ENCODE assay signal across 9 mouse cellular contexts in the genomic region with DNA sequence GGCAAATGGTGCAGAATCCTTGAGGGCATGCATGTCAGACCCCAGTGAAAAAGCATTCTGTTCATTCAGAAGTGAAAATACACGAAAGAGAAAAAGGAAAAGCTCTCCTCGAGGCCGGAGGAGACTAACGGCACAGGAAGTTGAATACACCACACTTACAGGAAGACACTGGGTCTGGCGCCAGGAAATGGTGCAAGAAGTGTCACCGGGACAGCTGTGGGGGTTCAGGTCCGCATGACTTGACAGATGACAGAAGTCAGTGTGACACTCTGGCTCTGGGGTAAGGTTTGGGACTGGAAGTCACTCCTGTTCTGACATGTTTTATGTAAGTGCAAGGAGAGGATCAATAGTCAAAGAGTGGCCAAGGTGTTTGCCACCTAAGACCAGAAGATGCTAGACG. TPM values are rescaled to one million over a fixed set of nuclear protein-coding genes. Genes with fewer than 3 reads are reported as not detected.
DNase-seq lines count a peak whose midpoint lies in the region; ATAC-seq lines count a peak whose summit lies in the region.
"Had no signal": no experiment of that assay in that cellular context is flagged by ENCODE, and none has a peak within 500 bp of the region (broad histone marks: within the 10 kb centered on the region; RNA-seq: fewer than 3 reads in every experiment).

No protein-coding gene starts in this region.

- no peaks in the 10 kb centered on the region for H3K27me3 ChIP-seq in lung, embryonic 15.5 days
- no peaks in the 10 kb centered on the region for H3K27me3 ChIP-seq in forebrain, embryonic 12.5 days

- peak; percentile 3 for DNase-seq in ovary, postnatal 36 days (ENCODE audit: low spot score)
- no peak for DNase-seq in ovary, adult 18-20 months (ENCODE audit: low spot score)
- DNase-seq in heart, postnatal 14 days, result peak; percentile 42 to 51
- DNase-seq in thymus, postnatal 14 days, result peak; percentile 78
- no peak for DNase-seq in gastrocnemius, adult 8-10 months (ENCODE audit: low spot score in 2 of 2)
- no peak for DNase-seq in c-Kit-positive CD71-positive TER-119-positive erythroid progenitor cells, embryonic 14.5 days (ENCODE audit: low spot score)
- DNase-seq: cerebellum, adult 9-11 months had no signal

- no peak for ATAC-seq in lung, embryonic 15.5 days (ENCODE audit: borderline replicate concordance, extremely low read depth, low FRiP score, low TSS enrichment)
- ATAC-seq in forebrain, embryonic 12.5 days (ENCODE audit: low FRiP score), result no peak

- 36% methylated on average over 8 of the region's 8 CpGs for whole genome bisulfite sequencing in lung, embryonic 15.5 days
- 77% methylated on average over 8 of the region's 8 CpGs for WGBS in forebrain, embryonic 12.5 days

- H3K36me3 ChIP-seq in lung, embryonic 15.5 days, result no peaks in the 10 kb centered on the region
- H3K36me3 ChIP-seq in forebrain, embryonic 12.5 days (replicated peaks), result no peaks in the 10 kb centered on the region

- H3K4me3 ChIP-seq in lung, embryonic 15.5 days, result no peak overlapping the region
- H3K4me3 ChIP-seq in forebrain, embryonic 12.5 days (replicated peaks), result no peak overlapping the region

- peaks cover 28% of the 10 kb centered on the region for H3K4me1 ChIP-seq in lung, embryonic 15.5 days
- 0 out of 2 replicates have a peak, but pooled peaks cover 3% of the 10 kb centered on the region for H3K4me1 ChIP-seq in forebrain, embryonic 12.5 days

- H3K4me2 ChIP-seq in lung, embryonic 15.5 days, result no peak overlapping the region
- no peak overlapping the region for H3K4me2 ChIP-seq in forebrain, embryonic 12.5 days

- no peaks in the 10 kb centered on the region for H3K9me3 ChIP-seq in lung, embryonic 15.5 days
- H3K9me3 ChIP-seq in forebrain, embryonic 12.5 days, result no peaks in the 10 kb centered on the region

- H3K27ac ChIP-seq in lung, embryonic 15.5 days, result peak overlapping the region; percentile 56; the same call in 1 of the 2 replicates
- H3K27ac ChIP-seq in forebrain, embryonic 12.5 days, result no peak overlapping the region

- intact Hi-C loops in heart, postnatal 14 days (cut with DNase I), result no loop called here

- H3K9ac ChIP-seq in lung, embryonic 15.5 days, result no peak overlapping the region
- no peak overlapping the region for H3K9ac ChIP-seq in forebrain, embryonic 12.5 days

RNA-seq across cellular contexts. Expression of gene Stk32c, which starts 11.6 kb away (rescaled TPM):
- 1 to 10 TPM; 1.8 to 2.7 TPM for total RNA-seq in heart, postnatal 14 days (2021)
- 0.22 TPM in 1 of 2 replicates, not detected in the other for polyA plus RNA-seq in lung, embryonic 15.5 days (2015; fragmentation: Nextera tagmentation; extraction: Ambion mirVana)
- polyA plus RNA-seq in forebrain, embryonic 12.5 days (2016; fragmentation: Nextera tagmentation; extraction: Ambion mirVana), result 0.46 and 0.62 TPM in 2 replicates
- under 1 TPM in 2 of 4 experiments, not detected in 2; 0.13 to 0.20 TPM for total RNA-seq in gastrocnemius, adult 8-10 months (2022)

RNA-seq across cellular contexts. Expression of gene Lrrc27, which starts 11.9 kb away (rescaled TPM):
- 10 to 100 TPM; 17.6 to 20.8 TPM for total RNA-seq in heart, postnatal 14 days (2021)
- polyA plus RNA-seq in lung, embryonic 15.5 days (2015; fragmentation: Nextera tagmentation; extraction: Ambion mirVana), result 2.6 and 3.1 TPM in 2 replicates
- polyA plus RNA-seq in forebrain, embryonic 12.5 days (2016; fragmentation: Nextera tagmentation; extraction: Ambion mirVana), result 5.1 and 6.0 TPM in 2 replicates
- 1 to 10 TPM; 1.2 to 2.8 (median 2.2) TPM for total RNA-seq in gastrocnemius, adult 8-10 months (2022)

RNA-seq across cellular contexts. Expression of gene Pwwp2b, which starts 23.6 kb away (rescaled TPM):
- total RNA-seq in heart, postnatal 14 days (2021), result 1 to 10 TPM; 8.7 to 9.8 TPM
- 14.9 and 15.4 TPM in 2 replicates for polyA plus RNA-seq in lung, embryonic 15.5 days (2015; fragmentation: Nextera tagmentation; extraction: Ambion mirVana)
- 4.0 and 4.8 TPM in 2 replicates for polyA plus RNA-seq in forebrain, embryonic 12.5 days (2016; fragmentation: Nextera tagmentation; extraction: Ambion mirVana)
- 1 to 10 TPM; 3.6 to 5.5 (median 3.6) TPM for total RNA-seq in gastrocnemius, adult 8-10 months (2022)

Comparison
In these comparisons a context has a peak if more than half of its experiments do, and no peak if none do; other contexts are left out.
1. DNase-seq: peak in ovary, postnatal 36 days (single experiment), heart, postnatal 14 days (2 of 2) and thymus, postnatal 14 days (single experiment); none in ovary, adult 18-20 months (single experiment), gastrocnemius, adult 8-10 months (0 of 2) and c-Kit-positive CD71-positive TER-119-positive erythroid progenitor cells, embryonic 14.5 days (single experiment).
2. RNA of gene Lrrc27, which starts 11.9 kb away (total RNA-seq): 17.6 to 20.8 TPM in heart, postnatal 14 days; 1.2 to 2.8 TPM in gastrocnemius, adult 8-10 months; every median in the first group is over 4 times any median in the second.